Mouse (Mus musculus): ENCODE measurements around the gene Srgap1. TPM values are rescaled to one million over a fixed set of nuclear protein-coding genes. Genes with fewer than 3 reads are reported as not detected.

Srgap1 gene
- total and polyA plus RNA-seq, 2 experiments from 2014 or later = 28.5 to 31.1 TPM

GRCm38 (mm10) chr10:121805933-121806341 lies 241.2 kb downstream of the Srgap1 start:
- DNase-seq (ENCODE audit: low spot score) (peak; percentile 58), ATAC-seq (ENCODE audit: low FRiP score) (no peak)
- Histone ChIP-seq H3K9ac (replicated peaks; ENCODE audit: low read length, poor library complexity, severe bottlenecking) (no peak overlapping the region), H3K4me1 (ENCODE audit: insufficient read depth, low read length) (no peaks in the 10 kb centered on the region), H3K4me3 (ENCODE audit: low read depth, low read length) (no peak overlapping the region), H3K9me3 (ENCODE audit: low read length) (no peaks in the 10 kb centered on the region), H3K27me3 (ENCODE audit: insufficient read depth, low read length) (no peaks in the 10 kb centered on the region), H3K27ac (ENCODE audit: low read depth, low read length) (peak overlapping the region; percentile 65), H3K36me3 (ENCODE audit: insufficient read depth, low read length) (peaks cover 20% of the 10 kb centered on the region; the same call in 1 of the 2 replicates), H3K4me2 (ENCODE audit: low read depth, low read length, poor library complexity, severe bottlenecking) (no peak overlapping the region)
- TF ChIP-seq CTCF (IDR thresholded peaks at IDR 0.05) = peak; percentile 77
- WGBS = 48% methylated on average over 11 of the region's 11 CpGs

- no peaks in the 10 kb centered on the region for H3K4me1 ChIP-seq (ENCODE audit: insufficient read depth, low read length)
- TF ChIP-seq CTCF (IDR thresholded peaks at IDR 0.05) = no peak
- DNase-seq (ENCODE audit: low spot score) (no peak), ATAC-seq (ENCODE audit: low FRiP score) (no peak)
- H3K9ac ChIP-seq (replicated peaks; ENCODE audit: low read length, poor library complexity, severe bottlenecking) = no peak overlapping the region
- H3K36me3 ChIP-seq (ENCODE audit: insufficient read depth, low read length) = peaks cover 27% of the 10 kb centered on the region; the same call in 1 of the 2 replicates
- H3K27me3 ChIP-seq (ENCODE audit: insufficient read depth, low read length) = no peaks in the 10 kb centered on the region
- H3K27ac ChIP-seq (ENCODE audit: low read depth, low read length) = no peak overlapping the region
- WGBS = 95% methylated on average over 13 of the region's 13 CpGs
- H3K4me3 ChIP-seq (ENCODE audit: low read depth, low read length) = no peak overlapping the region
- no peak overlapping the region for H3K4me2 ChIP-seq (ENCODE audit: low read depth, low read length, poor library complexity, severe bottlenecking)
- no peaks in the 10 kb centered on the region for H3K9me3 ChIP-seq (ENCODE audit: low read length)
These were observed 242.6 kb downstream of the Srgap1 start for GRCm38 (mm10) chr10:121804551-121804950.

GRCm38 (mm10) chr10:121800041-121800440 lies 247.1 kb downstream of the Srgap1 start:
- Histone ChIP-seq H3K27me3 (ENCODE audit: insufficient read depth, low read length) (no peaks in the 10 kb centered on the region), H3K27ac (ENCODE audit: low read depth, low read length) (no peak overlapping the region), H3K36me3 (ENCODE audit: insufficient read depth, low read length) (peaks cover 30% of the 10 kb centered on the region; the same call in 1 of the 2 replicates), H3K9me3 (ENCODE audit: low read length) (no peaks in the 10 kb centered on the region), H3K4me3 (ENCODE audit: low read depth, low read length) (no peak overlapping the region), H3K4me1 (ENCODE audit: insufficient read depth, low read length) (no peaks in the 10 kb centered on the region), H3K4me2 (ENCODE audit: low read depth, low read length, poor library complexity, severe bottlenecking) (no peak overlapping the region), H3K9ac (replicated peaks; ENCODE audit: low read length, poor library complexity, severe bottlenecking) (no peak overlapping the region)
- DNase-seq (ENCODE audit: low spot score) (no peak), ATAC-seq (ENCODE audit: low FRiP score) (no peak)
- 95% methylated on average over 13 of the region's 13 CpGs for WGBS
- TF ChIP-seq CTCF (IDR thresholded peaks at IDR 0.05) = no peak

GRCm38 (mm10) chr10:121796027-121796802 lies 250.9 kb downstream of the Srgap1 start:
- Histone ChIP-seq H3K27me3 (ENCODE audit: insufficient read depth, low read length) (no peaks in the 10 kb centered on the region), H3K9ac (replicated peaks; ENCODE audit: low read length, poor library complexity, severe bottlenecking) (no peak overlapping the region), H3K4me3 (ENCODE audit: low read depth, low read length) (no peak overlapping the region), H3K9me3 (ENCODE audit: low read length) (no peaks in the 10 kb centered on the region), H3K27ac (ENCODE audit: low read depth, low read length) (no peak overlapping the region), H3K4me1 (ENCODE audit: insufficient read depth, low read length) (no peaks in the 10 kb centered on the region), H3K4me2 (ENCODE audit: low read depth, low read length, poor library complexity, severe bottlenecking) (no peak overlapping the region), H3K36me3 (ENCODE audit: insufficient read depth, low read length) (peaks cover 31% of the 10 kb centered on the region; the same call in 1 of the 2 replicates)
- WGBS = 85% methylated on average over 8 of the region's 8 CpGs
- peak; percentile 23; the same call in 1 of the 2 replicates for TF ChIP-seq CTCF (IDR thresholded peaks at IDR 0.05)
- no peak for ATAC-seq (ENCODE audit: low FRiP score)
- no peak for DNase-seq (ENCODE audit: low spot score)

GRCm38 (mm10) chr10:121794486-121794885 lies 252.6 kb downstream of the Srgap1 start:
- TF ChIP-seq CTCF (IDR thresholded peaks at IDR 0.05) = no peak
- ATAC-seq (ENCODE audit: low FRiP score) = no peak
- Histone ChIP-seq H3K27me3 (ENCODE audit: insufficient read depth, low read length) (no peaks in the 10 kb centered on the region), H3K4me1 (ENCODE audit: insufficient read depth, low read length) (no peaks in the 10 kb centered on the region), H3K4me3 (ENCODE audit: low read depth, low read length) (no peak overlapping the region), H3K36me3 (ENCODE audit: insufficient read depth, low read length) (peaks cover 22% of the 10 kb centered on the region; the same call in 1 of the 2 replicates), H3K4me2 (ENCODE audit: low read depth, low read length, poor library complexity, severe bottlenecking) (no peak overlapping the region), H3K9ac (replicated peaks; ENCODE audit: low read length, poor library complexity, severe bottlenecking) (no peak overlapping the region), H3K9me3 (ENCODE audit: low read length) (no peaks in the 10 kb centered on the region), H3K27ac (ENCODE audit: low read depth, low read length) (no peak overlapping the region)
- no peak for DNase-seq (ENCODE audit: low spot score)
- WGBS = 95% methylated on average over 12 of the region's 12 CpGs

GRCm38 (mm10) chr10:121792661-121793060 lies 254.5 kb downstream of the Srgap1 start:
- H3K9me3 ChIP-seq (ENCODE audit: low read length) = no peaks in the 10 kb centered on the region
- peaks cover 20% of the 10 kb centered on the region; the same call in 1 of the 2 replicates for H3K36me3 ChIP-seq (ENCODE audit: insufficient read depth, low read length)
- H3K4me1 ChIP-seq (ENCODE audit: insufficient read depth, low read length) = no peaks in the 10 kb centered on the region
- TF ChIP-seq CTCF (IDR thresholded peaks at IDR 0.05) = no peak
- WGBS = 89% methylated on average over 17 of the region's 17 CpGs
- no peak for ATAC-seq (ENCODE audit: low FRiP score)
- H3K9ac ChIP-seq (replicated peaks; ENCODE audit: low read length, poor library complexity, severe bottlenecking) = no peak overlapping the region
- H3K27ac ChIP-seq (ENCODE audit: low read depth, low read length) = no peak overlapping the region
- H3K4me2 ChIP-seq (ENCODE audit: low read depth, low read length, poor library complexity, severe bottlenecking) = no peak overlapping the region
- no peak overlapping the region for H3K4me3 ChIP-seq (ENCODE audit: low read depth, low read length)
- H3K27me3 ChIP-seq (ENCODE audit: insufficient read depth, low read length) = no peaks in the 10 kb centered on the region
- DNase-seq (ENCODE audit: low spot score) = no peak
